Mouse (Mus musculus) megakaryocyte progenitor cell, adult 5-6 weeks (primary cell): ENCODE results near the gene Slc38a10. TPM values are rescaled to one million over a fixed set of nuclear protein-coding genes. Genes with fewer than 3 reads are reported as not detected.
A peak's percentile ranks its signal among the peaks of the same experiment; 100 is the strongest.

Experiments
- ATAC-seq: replicated peaks from 2 replicates; pipeline ENCODE4 v1.8.0; 2016; ENCODE audit warnings: mild to moderate bottlenecking, moderate TSS enrichment, inconsistent platforms; ENCODE audit not compliant: poor library complexity
- total RNA-seq, 2 experiments: library from RNA; stranded (forward) in 1 of 2; stranded (reverse) in 1 of 2; fragments of 157-497, 149-512 nt in 1 of 2; fragments of 200-1000 nt in 1 of 2; gene quantifications; 2 replicates each; pipeline versions ENCODE4 v1.2.3 to v1.2.4; 2015 to 2017

The Slc38a10 gene
- total RNA-seq, 2 experiments from 2014 or later: 33.3 to 41.2 TPM

DNA sequence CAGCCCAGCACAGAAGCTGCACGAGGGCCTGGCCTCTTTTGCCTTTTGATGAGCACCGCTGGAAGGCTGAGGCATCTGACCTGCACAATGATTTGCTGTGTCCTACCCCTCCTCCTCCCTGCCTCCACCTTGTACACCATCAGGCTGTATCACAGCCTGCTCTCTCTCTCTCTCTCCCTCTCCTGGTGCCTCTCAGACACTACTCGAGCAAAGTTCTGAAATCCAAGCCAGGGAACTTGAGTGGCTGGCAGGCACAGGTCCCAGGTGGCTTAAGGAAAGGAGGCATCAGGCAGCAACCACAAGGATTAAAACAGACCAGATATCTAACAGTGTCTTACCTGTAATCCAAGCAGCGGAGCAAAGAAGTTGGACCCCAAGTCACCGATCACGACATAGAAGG is 10.9 kb downstream of the Slc38a10 start:
- no peak for ATAC-seq

DNA sequence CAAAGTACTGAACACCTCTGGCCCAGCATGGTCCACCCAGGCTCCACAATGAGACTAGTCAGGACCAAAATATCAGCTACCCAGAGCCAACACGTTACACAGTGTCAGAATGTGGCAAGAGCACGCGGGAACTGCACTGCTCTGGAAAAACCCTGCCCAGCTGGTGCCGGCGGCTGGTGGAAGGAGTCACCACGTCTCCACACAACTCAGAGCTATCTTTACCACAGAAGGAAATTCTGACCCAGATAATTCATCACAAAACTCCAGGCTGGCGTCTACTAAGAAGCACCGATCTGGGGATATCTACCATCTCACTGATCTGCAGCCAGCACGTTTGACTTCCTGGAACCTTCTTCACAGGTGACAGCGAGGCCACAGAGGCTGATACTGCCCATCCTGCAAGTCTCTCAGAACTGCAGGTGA is 11.8 kb downstream of the Slc38a10 start:
- ATAC-seq: 0 out of 2 replicates have a peak, but pooled peaks have one; percentile 10

- no peak for ATAC-seq
These were observed 13.5 kb downstream of the Slc38a10 start for GRCm38 (mm10) chr11:120137625-120138004.

GRCm38 (mm10) chr11:120136796-120137624 is 14.1 kb downstream of the Slc38a10 start:
- ATAC-seq: peak; percentile 89

DNA sequence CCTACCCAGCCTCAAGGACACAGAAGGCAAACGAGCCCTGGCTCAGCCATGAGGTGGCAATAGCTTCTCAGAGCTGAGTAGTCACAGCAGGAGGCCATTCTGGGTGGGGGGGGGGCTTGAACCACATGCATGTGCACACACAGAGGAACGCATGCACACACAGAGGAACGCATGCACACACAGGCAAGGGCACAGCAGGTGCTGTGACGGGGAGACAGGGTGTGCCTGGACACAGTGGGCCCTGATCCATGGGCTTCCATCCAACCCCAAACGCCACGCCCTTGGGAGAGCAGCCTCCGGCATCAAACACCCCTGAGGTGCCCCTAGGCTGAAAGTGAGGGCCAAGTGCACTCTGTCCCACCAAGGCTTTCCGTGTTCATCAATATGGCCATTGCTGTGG is 15.0 kb downstream of the Slc38a10 start:
- no peak for ATAC-seq

GRCm38 (mm10) chr11:120134847-120135530 is 16.2 kb downstream of the Slc38a10 start:
- no peak for ATAC-seq

GRCm38 (mm10) chr11:120134148-120134547 is 17.0 kb downstream of the Slc38a10 start:
- no peak for ATAC-seq

DNA sequence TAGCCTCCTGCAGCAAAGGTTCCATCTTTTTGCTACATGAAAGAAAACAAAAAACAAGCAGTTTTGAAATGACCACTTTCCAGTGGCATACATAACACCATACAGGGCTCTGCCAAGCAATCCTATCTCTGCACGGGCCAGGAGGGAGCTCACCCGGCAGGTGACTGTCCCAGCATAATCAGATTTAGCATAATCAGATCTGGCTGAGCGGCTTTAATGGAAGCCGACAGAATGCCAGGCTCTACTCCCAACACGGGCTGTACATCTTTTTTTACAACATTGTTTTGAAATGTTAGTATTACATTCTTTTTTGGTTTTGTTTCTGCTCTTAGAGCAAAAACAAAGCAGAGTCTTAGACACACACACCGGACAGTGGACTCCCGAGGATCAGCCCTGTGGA is 21.9 kb downstream of the Slc38a10 start:
- ATAC-seq: no peak

DNA sequence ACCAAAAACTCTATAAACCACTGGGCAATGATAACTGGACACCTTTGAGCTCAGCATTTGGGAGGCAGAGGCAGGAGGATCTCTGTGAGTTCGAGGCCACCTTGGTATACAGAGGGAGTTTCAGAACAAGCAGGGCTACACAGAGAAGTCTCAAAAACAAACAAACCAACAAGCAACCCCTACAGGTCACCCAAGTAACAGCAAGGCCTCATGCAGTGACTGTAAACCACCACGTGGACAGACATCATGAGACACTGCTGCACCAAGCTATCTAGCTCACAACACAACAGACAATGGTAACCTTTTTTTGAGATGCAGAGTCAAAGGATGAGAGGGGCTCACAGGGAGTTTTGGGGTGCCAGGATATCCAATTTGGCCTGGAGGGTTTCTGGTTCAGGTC is 24.3 kb downstream of the Slc38a10 start:
- peak; percentile 65 for ATAC-seq

GRCm38 (mm10) chr11:120122126-120122525 is 29.0 kb downstream of the Slc38a10 start:
- no peak for ATAC-seq

GRCm38 (mm10) chr11:120120642-120121420 is 30.3 kb downstream of the Slc38a10 start:
- ATAC-seq: peak; percentile 58

- no peak for ATAC-seq
These were observed 31.1 kb downstream of the Slc38a10 start for GRCm38 (mm10) chr11:120119936-120120541.

DNA sequence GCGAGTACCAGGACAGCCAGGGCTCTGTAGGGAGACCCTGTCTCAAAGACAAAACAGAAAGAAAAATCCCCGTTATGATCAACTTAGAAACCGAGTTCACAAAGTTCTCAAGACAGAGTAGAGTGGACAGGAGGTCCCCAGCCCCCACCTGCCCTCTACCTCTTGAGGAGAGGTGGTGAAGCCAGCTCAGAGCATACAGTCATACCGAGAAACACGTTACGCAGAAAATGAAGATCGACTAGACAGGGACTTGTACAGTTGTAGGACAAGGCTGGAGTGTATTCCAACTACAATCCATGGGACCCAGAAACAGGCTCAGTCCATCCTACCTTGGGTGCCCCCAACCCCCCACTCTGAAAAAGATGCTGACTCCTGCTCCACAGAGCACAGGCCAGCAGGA is 32.0 kb downstream of the Slc38a10 start:
- ATAC-seq: no peak

- no peak for ATAC-seq
These were observed 33.5 kb downstream of the Slc38a10 start for GRCm38 (mm10) chr11:120117626-120118025.

- no peak for ATAC-seq
These were observed 36.5 kb downstream of the Slc38a10 start for GRCm38 (mm10) chr11:120114488-120115215.

GRCm38 (mm10) chr11:120112136-120112535 is 39.0 kb downstream of the Slc38a10 start:
- no peak for ATAC-seq

- ATAC-seq: peak; percentile 77
These were observed 40.1 kb downstream of the Slc38a10 start for GRCm38 (mm10) chr11:120111033-120111432.

DNA sequence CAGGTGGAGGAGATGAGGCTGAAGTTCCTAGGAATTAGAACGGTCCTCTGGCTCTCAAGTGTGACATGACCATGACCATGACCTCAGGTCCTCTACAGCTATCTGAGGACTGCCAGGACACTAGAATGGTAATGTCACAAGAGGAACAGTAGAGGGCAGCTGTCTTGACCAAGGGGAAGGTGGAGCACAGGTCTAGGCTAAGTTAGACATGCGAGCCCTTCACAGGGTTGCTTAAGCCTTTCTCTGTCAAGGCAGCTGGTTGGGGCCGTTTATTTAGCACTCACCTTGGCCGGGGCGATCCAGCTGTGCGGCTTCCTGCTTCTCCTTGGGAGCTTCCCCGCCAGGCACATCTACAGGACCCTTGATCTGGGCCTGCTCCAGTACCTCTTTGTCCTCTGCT is 40.6 kb downstream of the Slc38a10 start:
- 0 out of 2 replicates have a peak, but pooled peaks have one; percentile 47 for ATAC-seq

GRCm38 (mm10) chr11:120109558-120110210 is 41.5 kb downstream of the Slc38a10 start:
- no peak for ATAC-seq

DNA sequence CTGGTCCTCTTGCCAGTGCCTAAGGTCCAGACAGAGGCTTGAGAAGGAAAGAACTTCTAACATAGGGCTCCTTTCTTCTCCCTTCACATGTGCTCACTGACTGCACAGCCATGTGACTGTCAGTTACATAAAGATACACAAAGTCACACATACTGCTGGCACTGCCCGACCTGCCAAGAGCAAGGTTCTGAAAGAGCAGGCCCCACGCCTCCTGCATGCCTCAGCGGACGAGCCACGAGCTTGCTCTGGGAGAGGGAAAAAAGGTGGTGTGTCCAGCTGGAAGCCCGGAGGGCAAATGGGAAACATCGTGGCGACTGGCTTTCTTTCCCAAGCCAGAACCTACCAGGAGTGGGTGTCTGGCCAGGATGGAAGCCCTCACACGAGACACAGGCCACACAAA is 43.4 kb downstream of the Slc38a10 start:
- ATAC-seq: no peak
